Mouse (Mus musculus) spleen, adult 2 months (tissue): Measurements from ENCODE around the gene Ap5s1. TPM values are rescaled to one million over a fixed set of nuclear protein-coding genes. Genes with fewer than 3 reads are reported as not detected.

Source experiments
- DNase-seq, 2 experiments: peaks; one replicate each; pipeline versions ENCODE4 v3.0.0 to v3.0.0-alpha.2; 2012 to 2021; ENCODE audit warnings: low spot score in 2 of 2, low read depth in 1 of 2
- H3K27ac ChIP-seq: fragments of 200-500 bp; 2 replicates; pipeline ENCODE4 v1.5.1; 2012; ENCODE audit warnings: low read length, inconsistent platforms; ENCODE audit not compliant: insufficient read depth
- H3K27me3 ChIP-seq: fragments of 200-500 bp; 2 replicates; pipeline ENCODE4 v1.6.1; 2012; ENCODE audit warnings: mild to moderate bottlenecking, moderate library complexity, low read length, inconsistent platforms; ENCODE audit not compliant: control insufficient read depth, insufficient read depth
- H3K36me3 ChIP-seq: fragments of 200-500 bp; 2 replicates; pipeline ENCODE4 v1.6.1; 2012; ENCODE audit warnings: mild to moderate bottlenecking, low read length, inconsistent platforms; ENCODE audit not compliant: control insufficient read depth, insufficient read depth
- H3K4me1 ChIP-seq: fragments of 200-500 bp; 2 replicates; pipeline ENCODE4 v1.6.1; 2011; ENCODE audit warnings: inconsistent platforms; ENCODE audit not compliant: control insufficient read depth, insufficient read depth, insufficient read length
- H3K4me3 ChIP-seq: fragments of 200-500 bp; 2 replicates; pipeline ENCODE4 v1.5.1; 2011; ENCODE audit warnings: mild to moderate bottlenecking, inconsistent platforms; ENCODE audit not compliant: insufficient read depth, insufficient read length; ENCODE audit errors: extremely low read depth
- CTCF ChIP-seq: fragments of 200-500 bp; IDR thresholded peaks from 2 replicates; pipeline ENCODE4 v1.5.1; 2011; ENCODE audit warnings: mild to moderate bottlenecking, inconsistent platforms; ENCODE audit not compliant: insufficient read depth, insufficient read length, insufficient replicate concordance; ENCODE audit errors: extremely low read depth
- POLR2A ChIP-seq: fragments of 200-500 bp; IDR thresholded peaks from 2 replicates; pipeline ENCODE4 v1.6.1; 2011; ENCODE audit warnings: low read depth, low read length, inconsistent platforms
- WGBS: fragments of 180-500 bp; shearing (Covaris S2); methylation state at CpG from one replicate; pipeline ENCODE4 v1.1.7; 2018; 5-methylcytosine and 5-hydroxymethylcytosine counted together
- polyA plus RNA-seq: library from polyadenylated mRNA; depleted of rRNA; stranded (reverse); fragments of >200 nt; gene quantifications from 2 replicates; pipeline ENCODE4 v1.2.3, GENCODE M21; 2012

The Ap5s1 gene
- polyA plus RNA-seq, 1 experiment = 24.3 TPM

- 0 out of 2 replicates have a peak, but pooled peaks cover 1% of the 10 kb centered on the region for H3K36me3 ChIP-seq
- no peak for TF ChIP-seq POLR2A
- TF ChIP-seq CTCF = no peak
- 86% methylated on average over 2 of the region's 2 CpGs for WGBS
These were observed 6.2 kb upstream of the Ap5s1 start for GRCm38 (mm10) chr2:131200710-131201109.

DNA sequence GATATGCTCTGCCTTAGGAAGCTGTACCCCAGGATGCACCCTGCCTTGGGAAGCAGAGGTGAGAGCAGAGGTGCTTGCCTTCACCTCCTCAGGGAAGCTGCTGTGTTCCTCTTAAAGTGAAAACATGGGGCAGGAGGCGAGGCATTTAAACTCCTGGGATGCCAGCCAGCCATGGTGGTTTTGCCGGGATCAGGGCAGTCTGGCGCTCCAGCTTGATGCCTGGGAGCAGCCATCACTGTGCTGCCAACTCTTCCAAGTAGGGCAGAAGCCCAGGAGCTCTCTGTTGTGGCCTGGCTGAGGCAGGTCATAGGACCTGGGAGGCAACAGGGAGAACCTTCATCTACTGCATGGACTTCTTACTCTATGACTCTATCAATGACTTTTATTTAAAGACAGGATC lies 5.6 kb upstream of the Ap5s1 start:
- WGBS = 94% methylated on average over 3 of the region's 3 CpGs
- Histone ChIP-seq H3K4me3 (no peak overlapping the region), H3K36me3 (0 out of 2 replicates have a peak, but pooled peaks cover 1% of the 10 kb centered on the region), H3K27ac (no peak overlapping the region), H3K4me1 (peaks cover 2% of the 10 kb centered on the region; the same call in 1 of the 2 replicates), H3K27me3 (no peaks in the 10 kb centered on the region)
- TF ChIP-seq CTCF (no peak), POLR2A (no peak)
- DNase-seq = no peak

More at GRCm38 (mm10) chr2:131200710-131201109, 6.2 kb upstream of the Ap5s1 start:
- no peak overlapping the region for H3K27ac ChIP-seq
- H3K4me3 ChIP-seq = no peak overlapping the region
- no peaks in the 10 kb centered on the region for H3K27me3 ChIP-seq
- peaks cover 2% of the 10 kb centered on the region; the same call in 1 of the 2 replicates for H3K4me1 ChIP-seq
- DNase-seq = no peak

DNA sequence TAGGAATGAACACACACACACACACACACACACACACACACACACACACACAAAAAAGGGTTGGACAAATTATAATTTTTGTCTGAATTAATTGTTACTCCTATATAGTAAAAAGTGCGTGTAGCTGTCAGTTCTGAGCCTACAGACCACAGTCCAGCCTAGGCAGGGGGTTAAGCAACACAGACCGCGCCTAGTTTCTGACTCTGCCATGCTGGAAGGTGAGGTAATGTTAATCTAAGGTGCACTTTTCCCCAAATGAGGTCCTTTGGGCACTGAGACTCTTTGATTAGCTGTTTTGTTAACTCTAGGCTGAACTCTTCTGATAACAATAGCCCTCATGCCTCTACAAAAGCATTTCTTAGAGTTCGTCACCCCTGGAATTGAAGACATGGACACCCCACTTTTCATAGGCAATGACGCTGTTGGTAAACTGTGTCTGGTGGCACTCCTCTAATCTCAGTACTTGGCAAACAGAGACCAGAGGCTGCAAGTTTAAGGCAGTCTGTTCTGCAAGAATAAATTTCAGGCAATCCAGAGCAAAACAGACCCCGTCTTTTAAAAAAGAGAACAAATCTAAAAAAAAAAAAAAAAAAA lies 3.0 kb upstream of the Ap5s1 start:
- TF ChIP-seq CTCF = no peak
- H3K4me1 ChIP-seq = peaks cover 2% of the 10 kb centered on the region; the same call in 1 of the 2 replicates
- no peaks in the 10 kb centered on the region for H3K36me3 ChIP-seq
- no peaks in the 10 kb centered on the region for H3K27me3 ChIP-seq
- no peak overlapping the region for H3K4me3 ChIP-seq
- no peak overlapping the region for H3K27ac ChIP-seq
- WGBS = 79% methylated on average over 6 of the region's 6 CpGs
- DNase-seq = no peak

DNA sequence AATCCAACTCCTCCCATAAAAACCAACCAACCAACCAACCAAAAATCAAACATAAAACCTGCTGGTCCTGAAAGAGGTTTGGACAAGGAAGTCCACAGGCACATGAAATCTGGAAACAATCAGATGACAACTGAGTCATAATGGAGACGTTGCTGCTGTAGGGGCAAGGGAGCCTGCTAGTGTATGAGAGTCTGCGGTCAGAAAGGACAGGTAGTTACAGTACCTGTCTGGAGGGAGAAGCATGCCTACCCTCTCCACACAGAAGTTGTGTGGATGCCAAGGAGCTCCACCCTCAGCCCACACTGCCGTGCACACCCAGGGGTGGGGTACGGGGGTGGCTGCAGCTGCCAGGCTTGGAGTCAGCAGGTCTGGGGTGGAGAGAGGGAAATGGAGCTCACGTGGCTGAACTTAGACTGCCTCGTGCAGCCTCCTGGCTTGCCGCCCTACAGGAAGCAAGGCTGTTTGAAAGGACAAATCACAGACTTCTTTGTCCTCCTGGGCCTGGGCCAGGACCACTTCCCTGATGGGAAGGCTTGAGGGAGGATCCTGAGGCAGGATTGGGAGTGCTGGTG lies 2.4 kb upstream of the Ap5s1 start:
- Histone ChIP-seq H3K27me3 (no peaks in the 10 kb centered on the region), H3K4me3 (no peak overlapping the region), H3K36me3 (no peaks in the 10 kb centered on the region), H3K4me1 (peaks cover 2% of the 10 kb centered on the region; the same call in 1 of the 2 replicates), H3K27ac (peak overlapping the region; percentile 51)
- WGBS = 26% methylated on average over 7 of the region's 7 CpGs
- DNase-seq = no peak
- TF ChIP-seq POLR2A = no peak
- no peak for TF ChIP-seq CTCF

DNA sequence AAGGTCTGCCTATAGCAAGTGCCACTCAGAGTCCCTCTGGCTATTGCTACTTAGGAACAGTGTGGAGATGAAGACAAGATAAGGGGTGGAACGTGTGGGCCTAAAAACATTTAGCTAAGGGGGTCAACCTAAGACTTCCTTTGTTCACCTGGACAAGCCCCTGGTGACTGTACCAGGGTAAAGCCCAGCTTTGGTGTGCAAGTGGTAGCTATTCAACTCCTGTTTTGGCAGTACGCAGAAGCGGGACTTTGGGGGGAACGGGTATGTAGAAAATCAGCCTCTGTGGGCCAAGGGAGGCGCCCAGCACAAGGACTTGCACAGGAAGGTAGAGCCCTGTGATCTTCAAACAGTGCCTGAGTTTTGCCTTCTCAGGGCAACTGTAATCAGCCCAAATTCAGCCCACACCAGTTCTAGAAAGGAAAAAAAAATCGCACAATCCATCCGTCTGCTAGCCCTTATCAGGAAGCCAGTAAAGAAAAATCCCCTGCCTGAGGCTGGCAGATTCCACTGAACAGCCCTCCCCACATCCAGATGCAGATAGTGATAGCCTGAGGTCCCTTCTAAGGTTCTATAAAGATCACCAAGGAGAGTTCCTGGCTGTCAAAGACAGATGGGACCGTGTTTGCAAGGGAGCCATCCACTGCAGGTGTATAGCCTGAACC lies 1.2 kb upstream of the Ap5s1 start:
- Histone ChIP-seq H3K27me3 (no peaks in the 10 kb centered on the region), H3K27ac (no peak overlapping the region), H3K4me1 (peaks cover 2% of the 10 kb centered on the region; the same call in 1 of the 2 replicates), H3K4me3 (no peak overlapping the region), H3K36me3 (no peaks in the 10 kb centered on the region)
- no peak for TF ChIP-seq POLR2A
- no peak for TF ChIP-seq CTCF
- WGBS = 68% methylated on average over 8 of the region's 8 CpGs
- no peak for DNase-seq

DNA sequence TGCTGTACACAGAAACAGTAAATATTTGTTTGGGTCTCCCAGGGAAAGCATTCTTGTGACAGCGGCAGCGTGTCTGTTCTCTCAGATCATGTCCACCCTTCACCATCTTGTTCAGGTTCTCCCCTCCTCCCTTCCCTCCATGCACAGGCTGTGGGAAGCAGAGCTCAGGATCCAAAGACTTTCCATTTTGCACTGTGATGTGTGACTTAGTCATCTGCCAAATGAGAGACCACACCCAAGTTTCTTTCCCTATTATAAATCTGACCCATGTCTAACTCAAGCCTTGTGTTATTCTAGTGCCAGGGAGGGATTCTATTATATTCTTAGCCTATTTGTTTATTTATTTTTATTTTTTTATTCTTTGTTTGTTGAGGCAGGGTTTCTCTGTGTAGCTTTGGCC lies 1.5 kb downstream of the Ap5s1 start:
- Histone ChIP-seq H3K4me3 (no peak overlapping the region), H3K27me3 (no peaks in the 10 kb centered on the region), H3K27ac (no peak overlapping the region), H3K36me3 (peaks cover 4% of the 10 kb centered on the region; the same call in 1 of the 2 replicates), H3K4me1 (peaks cover 4% of the 10 kb centered on the region; the same call in 1 of the 2 replicates)
- DNase-seq = no peak
- WGBS = 100% methylated on average over 2 of the region's 2 CpGs
- TF ChIP-seq POLR2A = no peak
- TF ChIP-seq CTCF = no peak

GRCm38 (mm10) chr2:131209125-131209795 lies 2.4 kb downstream of the Ap5s1 start:
- 71% methylated on average over 4 of the region's 4 CpGs for WGBS
- TF ChIP-seq CTCF (no peak), POLR2A (no peak)
- peak overlapping the region; percentile 89; the same call in 1 of the 2 replicates for H3K27ac ChIP-seq
- H3K4me1 ChIP-seq = peaks cover 4% of the 10 kb centered on the region; the same call in 1 of the 2 replicates
- peaks cover 4% of the 10 kb centered on the region; the same call in 1 of the 2 replicates for H3K36me3 ChIP-seq
- no peaks in the 10 kb centered on the region for H3K27me3 ChIP-seq
- H3K4me3 ChIP-seq = no peak overlapping the region
- DNase-seq = no peak
